Mouse (Mus musculus): ENCODE results near the gene Rhoa.

- TF ChIP-seq HCFC1 (IDR thresholded peaks at IDR 0.05; ENCODE audit: borderline replicate concordance, insufficient read depth, low read length) (no peak), CHD2 (IDR thresholded peaks at IDR 0.05; ENCODE audit: low read depth, low read length) (no peak), MAFK (IDR thresholded peaks at IDR 0.05; ENCODE audit: insufficient read depth, low read depth, low read length) (no peak)
These were observed 41.1 kb downstream of the Rhoa start for GRCm38 (mm10) chr9:108347024-108347423.

All from ES-E14 (cell line).